Mouse (Mus musculus): ENCODE data around the gene Map4k1. TPM values are rescaled to one million over a fixed set of nuclear protein-coding genes. Genes with fewer than 3 reads are reported as not detected.
"Not testable (repeated sequence)": the region's sequence is repeated elsewhere in the genome, so short reads cannot be mapped to it uniquely, and the experiment has no call there.

Gene Map4k1
- polyA plus RNA-seq, 1 experiment from 2014 or later, result 53.2 TPM

DNA sequence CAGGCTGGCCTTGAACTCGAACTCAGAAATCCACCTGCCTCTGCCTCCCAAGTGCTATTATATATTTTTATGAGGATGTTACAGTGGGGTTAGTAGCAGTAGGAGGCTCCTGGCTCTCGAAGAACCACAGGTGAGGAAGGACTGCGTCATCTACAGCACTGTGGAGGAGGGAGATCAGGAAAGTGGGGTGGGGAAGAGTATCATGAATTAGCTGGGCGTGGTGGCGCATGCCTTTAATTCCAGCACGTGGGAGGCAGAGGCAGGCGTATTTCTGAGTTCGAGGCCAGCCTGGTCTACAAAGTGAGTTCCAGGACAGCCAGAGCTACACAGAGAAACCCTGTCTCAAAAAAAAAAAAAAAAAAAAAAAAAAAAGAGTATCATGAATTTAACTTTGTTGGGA is 13.7 kb upstream of the Map4k1 start:
- H3K27ac ChIP-seq (ENCODE audit: low read depth, low read length); H3K4me3 ChIP-seq (ENCODE audit: low read depth, low read length); H3K9ac ChIP-seq (ENCODE audit: low read depth, low read length); ATAC-seq (replicated peaks; ENCODE audit: low FRiP score); H3K27me3 ChIP-seq (replicated peaks; ENCODE audit: control insufficient read depth, insufficient read depth, low read length); H3K9me3 ChIP-seq (ENCODE audit: control insufficient read depth, low read length); H3K4me2 ChIP-seq; DNase-seq (ENCODE audit: low spot score); H3K4me1 ChIP-seq (replicated peaks; ENCODE audit: control insufficient read depth, insufficient read depth, low read length): not testable (repeated sequence)
- peaks cover 14% of the 10 kb centered on the region for H3K36me3 ChIP-seq (ENCODE audit: control insufficient read depth, insufficient read depth, low read length)
- WGBS, result 84% methylated on average over 8 of the region's 8 CpGs

DNA sequence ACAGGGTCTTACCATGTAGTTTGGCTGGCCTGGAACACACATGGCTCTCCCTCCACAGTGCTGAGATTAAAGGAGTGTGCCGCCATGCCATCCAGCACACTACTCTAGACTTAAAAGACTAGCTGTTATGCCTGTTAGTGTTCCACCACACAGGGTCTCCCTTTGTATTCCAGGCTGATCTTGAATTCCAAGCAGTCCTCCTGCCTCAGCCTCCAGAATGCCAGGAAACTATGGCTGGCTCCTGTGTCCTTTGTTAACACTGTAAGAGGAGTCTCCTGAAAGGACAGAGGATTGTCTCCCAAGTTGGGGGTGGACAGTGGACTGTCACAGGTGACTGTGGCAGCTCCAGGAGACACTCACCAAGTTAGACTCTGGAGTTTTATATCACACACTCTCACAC is 12.6 kb upstream of the Map4k1 start:
- peaks cover 22% of the 10 kb centered on the region for H3K36me3 ChIP-seq (ENCODE audit: control insufficient read depth, insufficient read depth, low read length)
- no peak overlapping the region for H3K4me2 ChIP-seq
- no peak overlapping the region for H3K27ac ChIP-seq (ENCODE audit: low read depth, low read length)
- no peak overlapping the region for H3K4me3 ChIP-seq (ENCODE audit: low read depth, low read length)
- no peaks in the 10 kb centered on the region for H3K27me3 ChIP-seq (replicated peaks; ENCODE audit: control insufficient read depth, insufficient read depth, low read length)
- H3K9me3 ChIP-seq (ENCODE audit: control insufficient read depth, low read length), result no peaks in the 10 kb centered on the region
- no peak overlapping the region for H3K9ac ChIP-seq (ENCODE audit: low read depth, low read length)
- DNase-seq (ENCODE audit: low spot score) (no peak), ATAC-seq (replicated peaks; ENCODE audit: low FRiP score) (no peak)
- peaks cover 4% of the 10 kb centered on the region; the same call in 1 of the 2 replicates for H3K4me1 ChIP-seq (replicated peaks; ENCODE audit: control insufficient read depth, insufficient read depth, low read length)
- WGBS, result 96% methylated on average over 1 of the region's 1 CpGs

GRCm38 (mm10) chr7:28969672-28970394 is 12.0 kb upstream of the Map4k1 start:
- H3K27me3 ChIP-seq (replicated peaks; ENCODE audit: control insufficient read depth, insufficient read depth, low read length), result no peaks in the 10 kb centered on the region
- no peak overlapping the region for H3K9ac ChIP-seq (ENCODE audit: low read depth, low read length)
- no peak overlapping the region for H3K27ac ChIP-seq (ENCODE audit: low read depth, low read length)
- WGBS, result 76% methylated on average over 12 of the region's 12 CpGs
- no peak for ATAC-seq (replicated peaks; ENCODE audit: low FRiP score)
- peaks cover 4% of the 10 kb centered on the region; the same call in 1 of the 2 replicates for H3K4me1 ChIP-seq (replicated peaks; ENCODE audit: control insufficient read depth, insufficient read depth, low read length)
- no peak overlapping the region for H3K4me3 ChIP-seq (ENCODE audit: low read depth, low read length)
- H3K9me3 ChIP-seq (ENCODE audit: control insufficient read depth, low read length), result no peaks in the 10 kb centered on the region
- no peak for DNase-seq (ENCODE audit: low spot score)
- no peak overlapping the region for H3K4me2 ChIP-seq
- H3K36me3 ChIP-seq (ENCODE audit: control insufficient read depth, insufficient read depth, low read length), result peaks cover 28% of the 10 kb centered on the region

DNA sequence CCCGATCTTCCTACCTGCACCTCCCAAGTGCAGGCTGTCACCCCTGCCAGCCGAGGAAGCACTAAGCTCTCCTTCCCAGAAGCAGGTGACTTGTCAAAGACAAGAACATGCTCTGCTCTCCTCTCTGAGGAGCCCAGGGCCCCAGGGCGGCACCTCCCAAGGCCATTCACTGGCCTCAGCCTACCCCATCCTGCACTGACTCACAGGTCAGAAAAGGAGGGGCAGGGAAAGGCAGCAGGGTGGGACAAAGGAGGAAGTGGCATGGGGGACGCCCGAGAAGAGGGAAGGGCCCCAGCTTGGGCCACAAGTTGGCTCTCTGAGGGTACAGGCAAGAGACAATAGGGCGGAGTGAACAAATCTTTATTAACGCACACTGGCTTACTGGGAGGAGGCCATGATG is 10.8 kb upstream of the Map4k1 start:
- Histone ChIP-seq H3K9me3 (ENCODE audit: control insufficient read depth, low read length) (no peaks in the 10 kb centered on the region), H3K27me3 (replicated peaks; ENCODE audit: control insufficient read depth, insufficient read depth, low read length) (no peaks in the 10 kb centered on the region), H3K4me2 (no peak overlapping the region), H3K27ac (ENCODE audit: low read depth, low read length) (no peak overlapping the region), H3K4me1 (replicated peaks; ENCODE audit: control insufficient read depth, insufficient read depth, low read length) (peaks cover 4% of the 10 kb centered on the region; the same call in 1 of the 2 replicates), H3K4me3 (ENCODE audit: low read depth, low read length) (no peak overlapping the region), H3K9ac (ENCODE audit: low read depth, low read length) (no peak overlapping the region), H3K36me3 (ENCODE audit: control insufficient read depth, insufficient read depth, low read length) (peaks cover 30% of the 10 kb centered on the region)
- DNase-seq (ENCODE audit: low spot score) (no peak), ATAC-seq (replicated peaks; ENCODE audit: low FRiP score) (no peak)
- WGBS, result 70% methylated on average over 7 of the region's 7 CpGs

DNA sequence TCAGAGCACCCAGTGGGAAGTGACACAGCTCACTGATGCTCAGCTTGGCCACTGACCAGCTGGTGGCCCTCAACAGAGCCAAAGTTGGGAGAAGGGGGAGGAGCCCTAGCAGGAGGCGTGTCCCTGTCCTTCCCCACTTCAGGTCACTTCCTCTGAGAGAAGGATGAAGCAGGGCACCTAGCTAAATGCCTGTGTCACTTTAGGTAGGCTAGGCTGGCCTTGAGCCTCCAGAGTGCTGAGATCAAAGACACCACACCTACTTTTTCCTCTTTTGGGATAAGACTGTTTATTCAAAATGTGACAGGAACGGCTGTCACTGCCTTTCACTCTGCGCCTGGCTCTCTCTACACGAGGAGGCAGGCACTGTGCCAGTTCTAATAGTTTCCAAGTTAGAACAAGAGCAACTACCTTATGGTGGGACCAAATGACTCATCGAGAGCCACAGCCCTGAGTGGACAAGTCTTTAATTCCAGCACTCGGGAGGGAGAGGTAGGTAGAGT is 10.0 kb upstream of the Map4k1 start:
- peaks cover 35% of the 10 kb centered on the region for H3K36me3 ChIP-seq (ENCODE audit: control insufficient read depth, insufficient read depth, low read length)
- no peaks in the 10 kb centered on the region for H3K27me3 ChIP-seq (replicated peaks; ENCODE audit: control insufficient read depth, insufficient read depth, low read length)
- H3K4me3 ChIP-seq (ENCODE audit: low read depth, low read length), result no peak overlapping the region
- no peak overlapping the region for H3K9ac ChIP-seq (ENCODE audit: low read depth, low read length)
- 77% methylated on average over 6 of the region's 6 CpGs for WGBS
- H3K9me3 ChIP-seq (ENCODE audit: control insufficient read depth, low read length), result no peaks in the 10 kb centered on the region
- DNase-seq (ENCODE audit: low spot score), result no peak
- H3K4me2 ChIP-seq, result no peak overlapping the region
- ATAC-seq (replicated peaks; ENCODE audit: low FRiP score), result no peak
- no peak overlapping the region for H3K27ac ChIP-seq (ENCODE audit: low read depth, low read length)
- H3K4me1 ChIP-seq (replicated peaks; ENCODE audit: control insufficient read depth, insufficient read depth, low read length), result peaks cover 4% of the 10 kb centered on the region; the same call in 1 of the 2 replicates

DNA sequence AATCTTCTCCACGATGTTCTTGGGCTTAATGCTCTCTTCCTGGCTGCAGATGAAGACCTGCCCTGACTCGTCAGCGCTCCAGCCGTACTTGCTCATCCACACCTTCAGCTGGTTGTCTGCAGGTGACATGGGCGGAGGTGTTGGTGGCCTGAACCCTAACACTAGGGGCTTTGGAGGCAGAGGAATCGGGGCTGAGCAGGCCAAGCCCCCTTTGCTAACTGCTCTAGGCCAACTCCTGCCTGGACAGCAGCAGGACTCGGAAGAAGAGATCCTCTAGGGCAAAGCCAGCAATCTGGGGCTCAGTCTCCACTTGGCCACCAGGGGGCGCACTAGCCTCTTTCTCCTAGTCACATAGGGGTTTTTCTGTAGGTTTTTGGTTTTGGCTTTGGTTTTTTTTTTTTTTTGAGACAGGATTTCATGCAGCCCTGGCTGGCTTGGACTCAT is 9.3 kb upstream of the Map4k1 start:
- no peak overlapping the region for H3K9ac ChIP-seq (ENCODE audit: low read depth, low read length)
- 71% methylated on average over 8 of the region's 8 CpGs for WGBS
- DNase-seq (ENCODE audit: low spot score), result peak; percentile 71
- H3K9me3 ChIP-seq (ENCODE audit: control insufficient read depth, low read length), result no peaks in the 10 kb centered on the region
- H3K4me2 ChIP-seq, result no peak overlapping the region
- no peaks in the 10 kb centered on the region for H3K27me3 ChIP-seq (replicated peaks; ENCODE audit: control insufficient read depth, insufficient read depth, low read length)
- H3K4me3 ChIP-seq (ENCODE audit: low read depth, low read length), result no peak overlapping the region
- 0 out of 2 replicates have a peak, but pooled peaks have one; percentile 29 for ATAC-seq (replicated peaks; ENCODE audit: low FRiP score)
- H3K27ac ChIP-seq (ENCODE audit: low read depth, low read length), result no peak overlapping the region
- H3K4me1 ChIP-seq (replicated peaks; ENCODE audit: control insufficient read depth, insufficient read depth, low read length), result peaks cover 4% of the 10 kb centered on the region; the same call in 1 of the 2 replicates
- peaks cover 43% of the 10 kb centered on the region for H3K36me3 ChIP-seq (ENCODE audit: control insufficient read depth, insufficient read depth, low read length)

DNA sequence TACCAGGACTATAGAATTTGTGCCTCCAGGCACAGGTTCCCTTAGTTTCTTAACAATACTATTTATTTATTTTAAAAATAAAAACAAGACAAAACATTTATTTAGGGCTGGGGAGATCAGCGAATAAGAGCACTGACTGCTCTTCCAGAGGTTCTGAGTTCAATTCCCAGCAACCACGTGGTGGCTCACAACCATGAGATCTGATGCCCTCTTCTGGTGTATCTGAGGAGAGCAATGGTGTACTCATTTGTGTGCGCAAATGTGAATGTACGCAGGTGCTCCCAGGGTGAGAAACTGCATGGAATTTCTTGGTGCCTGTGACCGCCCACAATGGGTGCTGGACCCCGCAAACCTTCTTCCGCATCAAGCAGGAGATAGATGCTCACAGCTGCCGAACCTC is 8.8 kb upstream of the Map4k1 start:
- no peak overlapping the region for H3K4me3 ChIP-seq (ENCODE audit: low read depth, low read length)
- H3K36me3 ChIP-seq (ENCODE audit: control insufficient read depth, insufficient read depth, low read length), result peaks cover 47% of the 10 kb centered on the region
- DNase-seq (ENCODE audit: low spot score) (no peak), ATAC-seq (replicated peaks; ENCODE audit: low FRiP score) (no peak)
- H3K27ac ChIP-seq (ENCODE audit: low read depth, low read length), result no peak overlapping the region
- WGBS, result 83% methylated on average over 8 of the region's 8 CpGs
- no peaks in the 10 kb centered on the region for H3K9me3 ChIP-seq (ENCODE audit: control insufficient read depth, low read length)
- H3K27me3 ChIP-seq (replicated peaks; ENCODE audit: control insufficient read depth, insufficient read depth, low read length), result no peaks in the 10 kb centered on the region
- no peak overlapping the region for H3K4me2 ChIP-seq
- H3K4me1 ChIP-seq (replicated peaks; ENCODE audit: control insufficient read depth, insufficient read depth, low read length), result peaks cover 4% of the 10 kb centered on the region; the same call in 1 of the 2 replicates
- no peak overlapping the region for H3K9ac ChIP-seq (ENCODE audit: low read depth, low read length)

GRCm38 (mm10) chr7:28977556-28977955 is 4.3 kb upstream of the Map4k1 start:
- WGBS, result 92% methylated on average over 9 of the region's 9 CpGs
- ATAC-seq (replicated peaks; ENCODE audit: low FRiP score) (no peak), DNase-seq (ENCODE audit: low spot score) (no peak)
- Histone ChIP-seq H3K27ac (ENCODE audit: low read depth, low read length) (no peak overlapping the region), H3K9ac (ENCODE audit: low read depth, low read length) (no peak overlapping the region), H3K9me3 (ENCODE audit: control insufficient read depth, low read length) (no peaks in the 10 kb centered on the region), H3K36me3 (ENCODE audit: control insufficient read depth, insufficient read depth, low read length) (peaks cover 51% of the 10 kb centered on the region), H3K4me3 (ENCODE audit: low read depth, low read length) (no peak overlapping the region), H3K4me1 (replicated peaks; ENCODE audit: control insufficient read depth, insufficient read depth, low read length) (peaks cover 8% of the 10 kb centered on the region), H3K4me2 (no peak overlapping the region), H3K27me3 (replicated peaks; ENCODE audit: control insufficient read depth, insufficient read depth, low read length) (no peaks in the 10 kb centered on the region)
